Mouse (Mus musculus) hindbrain, embryonic 12.5 days (tissue): ENCODE results near the gene Polr3h. TPM values are rescaled to one million over a fixed set of nuclear protein-coding genes. Genes with fewer than 3 reads are reported as not detected.

Experiments
- ATAC-seq: fragments of 200-750 bp; cut with Nextera tagmentation; 2 replicates; pipeline ENCODE4 v1.8.0; 2017; ENCODE audit warnings: moderate TSS enrichment; ENCODE audit not compliant: low FRiP score
- H3K27ac ChIP-seq: fragments of 300-500 bp; sonication (generic); 2 replicates; pipeline ENCODE4 v1.5.1; 2016; ENCODE audit warnings: mild to moderate bottlenecking
- H3K27me3 ChIP-seq: fragments of 300-500 bp; sonication (generic); 2 replicates; pipeline ENCODE4 v1.6.1; 2016; ENCODE audit warnings: mild to moderate bottlenecking
- H3K36me3 ChIP-seq: fragments of 300-500 bp; sonication (generic); 2 replicates; pipeline ENCODE4 v1.6.1; 2016; ENCODE audit warnings: mild to moderate bottlenecking
- H3K4me1 ChIP-seq: fragments of 300-500 bp; sonication (generic); 2 replicates; pipeline ENCODE4 v1.6.1; 2016
- H3K4me2 ChIP-seq: fragments of 300-500 bp; sonication (generic); replicated peaks from 2 replicates; pipeline ENCODE4 v1.6.1; 2016; ENCODE audit warnings: mild to moderate bottlenecking
- H3K4me3 ChIP-seq: fragments of 300-500 bp; sonication (generic); 2 replicates; pipeline ENCODE4 v1.5.1; 2016; ENCODE audit warnings: mild to moderate bottlenecking
- H3K9ac ChIP-seq: fragments of 300-500 bp; sonication (generic); 2 replicates; pipeline ENCODE4 v1.6.1; 2016; ENCODE audit warnings: mild to moderate bottlenecking, moderate library complexity
- H3K9me3 ChIP-seq: fragments of 300-500 bp; sonication (generic); replicated peaks from 2 replicates; pipeline ENCODE4 v1.6.1; 2016; ENCODE audit warnings: mild to moderate bottlenecking
- WGBS: fragments of 180-500 bp; shearing (Covaris S2); methylation state at CpG from one replicate; pipeline ENCODE4 v1.1.7; 2016; 5-methylcytosine and 5-hydroxymethylcytosine counted together
- polyA plus RNA-seq: library from polyadenylated mRNA; unstranded; fragments of >200 nt; fragmentation: Nextera tagmentation; extraction: Ambion mirVana; gene quantifications from 2 replicates; pipeline ENCODE4 v1.2.1, GENCODE M21; 2016

The Polr3h gene
- polyA plus RNA-seq, 1 experiment from 2014 or later = 58.0 TPM

DNA sequence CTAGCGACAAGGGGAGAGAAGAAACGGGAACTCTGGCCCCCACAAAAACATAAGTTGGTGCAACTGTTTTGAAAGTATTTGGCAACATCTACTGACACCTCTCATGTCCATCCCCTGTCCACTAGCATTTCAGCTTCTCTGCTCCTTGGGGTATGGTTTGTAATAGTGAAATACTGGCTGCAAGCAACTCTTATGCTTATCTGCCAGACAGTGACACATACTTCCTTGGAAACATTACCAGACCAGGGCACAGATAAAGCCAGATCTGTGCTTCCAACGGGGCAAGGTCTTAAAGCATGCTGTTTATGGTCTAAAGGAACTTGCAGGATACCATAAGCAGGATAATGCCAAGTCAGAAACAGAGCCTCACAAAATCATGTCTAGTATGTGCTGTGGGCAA lies 32.9 kb upstream of the Polr3h start:
- Histone ChIP-seq H3K27me3 (no peaks in the 10 kb centered on the region), H3K9me3 (no peaks in the 10 kb centered on the region), H3K36me3 (peaks cover 12% of the 10 kb centered on the region), H3K4me3 (no peak overlapping the region), H3K4me1 (no peaks in the 10 kb centered on the region), H3K4me2 (no peak overlapping the region), H3K9ac (peak overlapping the region; percentile 19; the same call in 1 of the 2 replicates), H3K27ac (no peak overlapping the region)
- no peak for ATAC-seq
- 88% methylated on average over 3 of the region's 3 CpGs for WGBS

DNA sequence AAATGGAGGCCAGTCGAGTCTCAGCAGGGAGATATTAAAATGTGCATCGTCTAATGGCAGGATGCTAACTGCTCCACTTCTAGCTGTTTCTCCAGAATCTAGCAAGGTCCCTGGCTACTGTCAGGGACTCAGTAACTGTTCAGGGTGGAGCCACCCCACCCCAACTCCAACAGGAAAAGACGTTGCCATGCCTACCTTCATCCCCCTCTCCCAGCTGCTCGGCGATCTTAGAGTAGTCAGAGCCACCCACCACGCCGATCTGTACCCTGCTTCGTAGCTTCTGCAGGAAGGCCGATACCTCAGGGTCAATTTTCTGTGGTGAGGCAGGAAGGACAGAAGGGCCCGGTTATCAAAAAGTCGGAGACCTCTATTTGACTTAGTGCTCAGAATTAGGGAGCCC lies 31.6 kb upstream of the Polr3h start:
- H3K9ac ChIP-seq = no peak overlapping the region
- no peaks in the 10 kb centered on the region for H3K9me3 ChIP-seq
- peaks cover 12% of the 10 kb centered on the region for H3K36me3 ChIP-seq
- H3K27ac ChIP-seq = no peak overlapping the region
- no peak for ATAC-seq
- no peaks in the 10 kb centered on the region for H3K27me3 ChIP-seq
- H3K4me3 ChIP-seq = no peak overlapping the region
- no peaks in the 10 kb centered on the region for H3K4me1 ChIP-seq
- no peak overlapping the region for H3K4me2 ChIP-seq
- 82% methylated on average over 11 of the region's 11 CpGs for WGBS

DNA sequence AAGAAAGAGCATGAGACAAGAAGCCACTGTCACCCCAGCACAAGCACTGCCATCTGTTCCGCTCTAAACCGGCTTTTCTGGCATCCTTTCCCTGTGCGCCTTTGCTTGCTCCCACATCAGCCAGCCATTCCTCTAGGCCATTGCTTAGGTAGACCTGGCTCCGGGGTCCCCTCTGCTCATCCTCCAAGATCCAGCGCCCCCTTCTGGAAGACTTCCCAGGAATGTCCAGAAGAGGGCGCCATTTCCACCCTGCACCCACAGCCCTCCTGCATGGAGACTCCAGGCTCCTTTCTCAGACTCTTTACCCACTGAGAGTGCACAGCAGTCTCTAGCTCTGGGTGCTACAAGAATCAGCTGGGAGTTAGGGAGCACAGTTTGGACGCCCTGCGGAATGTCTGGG lies 30.4 kb upstream of the Polr3h start:
- Histone ChIP-seq H3K27ac (no peak overlapping the region), H3K36me3 (peaks cover 20% of the 10 kb centered on the region), H3K4me2 (no peak overlapping the region), H3K4me3 (no peak overlapping the region), H3K4me1 (no peaks in the 10 kb centered on the region), H3K9ac (no peak overlapping the region), H3K9me3 (no peaks in the 10 kb centered on the region), H3K27me3 (no peaks in the 10 kb centered on the region)
- ATAC-seq = no peak
- 58% methylated on average over 8 of the region's 8 CpGs for WGBS

DNA sequence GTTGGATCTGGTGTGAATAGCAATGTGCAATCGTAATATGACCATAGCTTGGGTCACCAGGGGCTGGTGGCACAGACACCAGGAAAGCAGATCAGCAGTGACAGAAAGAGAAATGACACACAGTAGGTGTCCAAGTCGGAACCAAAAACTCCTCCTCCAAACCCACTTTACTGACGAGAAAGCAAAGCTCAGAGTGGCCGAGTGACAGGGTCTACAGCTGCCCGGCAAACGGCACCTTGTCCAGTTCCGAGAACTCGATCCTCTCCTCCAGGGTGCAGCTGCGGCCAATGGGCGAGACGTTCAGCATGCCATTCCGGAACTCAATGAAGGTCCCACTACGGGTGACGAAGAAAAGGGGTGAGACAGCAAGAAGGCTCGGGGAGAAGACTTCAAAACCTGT lies 29.4 kb upstream of the Polr3h start:
- H3K9me3 ChIP-seq = no peaks in the 10 kb centered on the region
- no peak overlapping the region for H3K9ac ChIP-seq
- ATAC-seq = no peak
- H3K36me3 ChIP-seq = peaks cover 29% of the 10 kb centered on the region
- H3K4me1 ChIP-seq = no peaks in the 10 kb centered on the region
- H3K4me2 ChIP-seq = no peak overlapping the region
- no peak overlapping the region for H3K4me3 ChIP-seq
- no peaks in the 10 kb centered on the region for H3K27me3 ChIP-seq
- 92% methylated on average over 15 of the region's 15 CpGs for WGBS
- no peak overlapping the region for H3K27ac ChIP-seq

DNA sequence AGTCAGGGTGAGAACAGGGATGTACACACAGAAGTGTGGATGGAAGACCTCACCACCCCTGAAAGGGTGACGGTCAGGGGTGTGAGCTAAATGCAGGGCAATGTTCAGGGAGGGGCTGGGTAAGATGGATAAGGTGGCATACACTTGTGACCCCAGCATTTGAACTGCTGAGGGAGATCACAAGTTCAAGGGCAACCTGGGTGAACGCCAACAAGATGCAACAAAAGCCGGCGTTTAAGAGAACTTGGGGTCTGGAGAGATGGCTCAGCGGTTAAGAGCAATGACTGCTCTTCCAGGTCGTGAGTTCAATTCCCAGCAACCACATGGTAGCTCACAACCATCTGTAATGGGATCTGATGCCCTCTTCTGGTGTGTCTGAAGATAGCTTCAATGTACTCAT lies 28.7 kb upstream of the Polr3h start:
- no peak overlapping the region for H3K27ac ChIP-seq
- H3K4me2 ChIP-seq = no peak overlapping the region
- no peak for ATAC-seq
- no peak overlapping the region for H3K4me3 ChIP-seq
- H3K9me3 ChIP-seq = no peaks in the 10 kb centered on the region
- H3K9ac ChIP-seq = no peak overlapping the region
- 98% methylated on average over 6 of the region's 6 CpGs for WGBS
- no peaks in the 10 kb centered on the region for H3K4me1 ChIP-seq
- H3K36me3 ChIP-seq = peaks cover 29% of the 10 kb centered on the region
- H3K27me3 ChIP-seq = no peaks in the 10 kb centered on the region

DNA sequence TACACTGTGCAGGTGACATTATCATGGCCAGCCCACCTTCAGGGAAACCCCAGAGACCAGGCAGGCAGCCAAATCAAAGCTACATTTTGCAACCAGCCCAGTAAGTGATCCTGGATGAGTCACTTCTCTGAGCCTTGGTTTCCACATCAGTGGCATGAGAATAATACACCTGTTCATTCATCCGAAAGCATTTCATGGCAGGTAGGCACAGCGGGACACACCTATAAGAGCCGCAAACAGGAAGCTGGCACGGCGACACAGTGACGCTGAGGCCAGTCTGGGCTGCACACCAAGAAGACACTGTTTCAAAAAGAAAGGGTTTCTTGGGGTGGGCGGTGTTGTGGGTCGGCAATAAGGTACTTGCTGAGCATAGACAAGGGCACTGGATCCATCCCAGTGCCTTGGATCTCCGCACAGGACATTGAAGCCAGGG lies 28.1 kb upstream of the Polr3h start:
- 94% methylated on average over 9 of the region's 9 CpGs for WGBS
- Histone ChIP-seq H3K9ac (no peak overlapping the region), H3K4me1 (no peaks in the 10 kb centered on the region), H3K27ac (no peak overlapping the region), H3K36me3 (peaks cover 29% of the 10 kb centered on the region), H3K27me3 (no peaks in the 10 kb centered on the region), H3K4me3 (no peak overlapping the region), H3K9me3 (no peaks in the 10 kb centered on the region), H3K4me2 (no peak overlapping the region)
- ATAC-seq = no peak

DNA sequence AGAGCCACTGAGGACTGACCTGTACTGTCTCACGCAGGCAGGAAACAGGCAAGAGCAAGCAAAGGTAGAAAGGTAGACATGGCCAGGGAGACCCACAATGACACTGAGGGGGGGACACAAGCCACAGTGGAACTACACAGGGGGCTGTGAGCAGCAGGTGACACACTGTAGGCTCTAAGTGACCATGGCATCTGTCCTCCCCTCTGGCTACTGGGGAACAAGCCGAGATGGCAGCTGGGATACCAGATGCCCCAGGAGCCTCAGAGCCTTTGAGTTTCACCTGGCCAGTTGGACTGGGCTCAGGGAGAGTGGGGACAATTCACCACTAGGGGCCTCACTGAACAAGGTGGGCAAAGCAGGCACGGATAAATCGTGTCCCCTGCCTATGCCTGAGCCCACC lies 26.3 kb upstream of the Polr3h start:
- no peaks in the 10 kb centered on the region for H3K4me1 ChIP-seq
- H3K27me3 ChIP-seq = no peaks in the 10 kb centered on the region
- H3K9me3 ChIP-seq = no peaks in the 10 kb centered on the region
- no peak for ATAC-seq
- no peak overlapping the region for H3K27ac ChIP-seq
- no peak overlapping the region for H3K4me3 ChIP-seq
- H3K9ac ChIP-seq = no peak overlapping the region
- 82% methylated on average over 4 of the region's 4 CpGs for WGBS
- H3K4me2 ChIP-seq = no peak overlapping the region
- H3K36me3 ChIP-seq = peaks cover 36% of the 10 kb centered on the region

DNA sequence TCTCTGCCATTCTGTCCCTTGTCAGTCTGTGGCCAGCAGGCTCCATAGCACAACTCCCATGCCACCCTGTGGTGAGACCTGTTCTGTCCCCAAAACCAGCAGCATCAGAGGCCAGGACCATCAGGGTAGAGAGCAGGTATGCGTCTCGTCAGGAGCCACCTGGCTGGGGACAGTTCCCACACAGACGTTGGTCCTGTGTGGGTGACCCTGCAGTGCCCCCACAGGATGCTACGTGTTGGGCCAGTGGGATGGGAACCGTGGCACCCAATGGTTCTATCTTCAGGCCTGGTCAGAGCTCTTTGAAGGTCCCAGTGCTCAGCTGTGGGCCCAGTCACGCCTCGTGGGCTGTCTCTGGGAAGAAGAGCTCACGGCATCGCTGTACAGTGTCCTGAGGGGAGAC lies 25.1 kb upstream of the Polr3h start:
- Histone ChIP-seq H3K9me3 (no peaks in the 10 kb centered on the region), H3K36me3 (peaks cover 45% of the 10 kb centered on the region), H3K9ac (no peak overlapping the region), H3K4me2 (no peak overlapping the region), H3K4me1 (no peaks in the 10 kb centered on the region), H3K4me3 (no peak overlapping the region), H3K27me3 (no peaks in the 10 kb centered on the region), H3K27ac (no peak overlapping the region)
- ATAC-seq = no peak
- WGBS = 89% methylated on average over 9 of the region's 9 CpGs

DNA sequence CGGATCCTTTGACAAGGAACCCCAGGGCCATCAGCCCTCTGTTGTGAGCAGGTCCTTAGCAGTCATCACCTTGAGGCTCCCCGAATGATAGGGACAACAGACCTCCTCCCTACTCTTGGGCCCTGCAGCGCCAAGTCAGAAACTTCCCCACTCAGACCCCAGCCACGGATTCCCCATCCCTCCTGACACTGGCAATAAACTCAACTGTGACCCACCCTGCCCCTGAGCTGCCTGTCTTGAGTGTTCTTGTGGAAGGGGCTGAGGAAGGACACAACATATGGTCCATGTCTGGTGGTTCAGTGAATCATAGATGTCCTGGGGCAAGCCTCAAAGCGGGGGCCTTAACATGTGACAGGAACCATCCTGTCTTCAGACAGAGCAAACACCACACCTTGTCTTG lies 24.7 kb upstream of the Polr3h start:
- WGBS = 87% methylated on average over 5 of the region's 5 CpGs
- Histone ChIP-seq H3K27ac (no peak overlapping the region), H3K4me2 (no peak overlapping the region), H3K4me3 (no peak overlapping the region), H3K9ac (no peak overlapping the region), H3K4me1 (no peaks in the 10 kb centered on the region), H3K9me3 (no peaks in the 10 kb centered on the region), H3K27me3 (no peaks in the 10 kb centered on the region), H3K36me3 (peaks cover 45% of the 10 kb centered on the region)
- ATAC-seq = no peak

DNA sequence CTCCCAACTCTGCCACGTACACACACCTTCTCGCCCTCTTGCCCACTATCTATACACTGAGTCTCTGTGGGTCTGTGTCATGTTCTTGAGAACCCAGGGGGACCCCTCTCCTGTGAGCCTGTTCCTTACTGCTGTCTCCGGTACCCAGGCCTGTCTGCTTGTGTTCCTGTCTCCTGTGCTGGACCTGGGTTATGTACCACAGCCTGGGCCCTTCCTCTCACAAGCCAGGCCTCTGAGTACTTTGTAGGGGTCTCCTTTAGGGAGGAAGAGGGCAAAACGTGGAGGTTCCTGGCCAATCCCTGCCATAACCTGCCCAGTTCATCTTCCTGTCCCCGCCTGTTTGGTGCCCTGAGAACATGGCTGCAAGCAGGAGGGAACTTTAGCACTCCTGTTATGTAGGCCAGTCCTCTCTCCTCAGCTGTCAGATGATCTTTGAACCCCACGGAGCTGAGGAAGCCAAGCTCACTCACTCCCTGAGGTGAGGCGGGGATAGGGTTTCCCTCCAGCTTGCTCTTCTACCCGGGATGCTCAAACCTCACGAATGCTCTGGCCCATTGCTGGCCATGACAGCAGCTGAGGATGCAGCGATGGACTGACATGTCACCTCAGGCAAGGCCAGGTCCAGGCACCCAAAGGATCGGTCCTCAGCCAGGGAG lies 23.6 kb upstream of the Polr3h start:
- Histone ChIP-seq H3K36me3 (peaks cover 38% of the 10 kb centered on the region), H3K4me1 (no peaks in the 10 kb centered on the region), H3K4me3 (no peak overlapping the region), H3K27me3 (no peaks in the 10 kb centered on the region), H3K4me2 (no peak overlapping the region), H3K9me3 (no peaks in the 10 kb centered on the region), H3K9ac (no peak overlapping the region), H3K27ac (0 out of 2 replicates have a peak overlapping the region, but pooled peaks have one; percentile 7)
- no peak for ATAC-seq
- 65% methylated on average over 11 of the region's 11 CpGs for WGBS

DNA sequence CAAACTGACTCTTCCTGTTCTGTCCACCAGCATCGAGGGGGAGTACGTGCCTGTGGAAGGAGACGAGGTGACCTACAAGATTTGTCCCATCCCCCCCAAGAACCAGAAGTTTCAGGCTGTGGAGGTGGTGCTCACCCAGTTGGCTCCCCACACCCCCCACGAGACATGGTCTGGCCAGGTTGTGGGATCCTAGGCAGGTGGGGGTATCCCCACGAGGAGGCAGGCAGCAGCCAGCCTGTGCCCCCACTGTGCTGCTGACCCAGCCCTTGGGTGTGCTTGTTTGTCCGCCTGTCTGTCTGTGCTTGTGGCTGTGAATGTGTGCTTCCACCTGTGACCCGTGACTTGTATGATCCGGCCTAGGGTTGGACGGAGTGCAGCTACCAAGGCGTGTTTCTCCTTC lies 23.0 kb upstream of the Polr3h start:
- Histone ChIP-seq H3K9ac (no peak overlapping the region), H3K27ac (0 out of 2 replicates have a peak overlapping the region, but pooled peaks have one; percentile 7), H3K36me3 (peaks cover 33% of the 10 kb centered on the region), H3K4me3 (no peak overlapping the region), H3K4me2 (no peak overlapping the region), H3K4me1 (no peaks in the 10 kb centered on the region), H3K9me3 (no peaks in the 10 kb centered on the region), H3K27me3 (no peaks in the 10 kb centered on the region)
- 88% methylated on average over 10 of the region's 10 CpGs for WGBS
- ATAC-seq = no peak

DNA sequence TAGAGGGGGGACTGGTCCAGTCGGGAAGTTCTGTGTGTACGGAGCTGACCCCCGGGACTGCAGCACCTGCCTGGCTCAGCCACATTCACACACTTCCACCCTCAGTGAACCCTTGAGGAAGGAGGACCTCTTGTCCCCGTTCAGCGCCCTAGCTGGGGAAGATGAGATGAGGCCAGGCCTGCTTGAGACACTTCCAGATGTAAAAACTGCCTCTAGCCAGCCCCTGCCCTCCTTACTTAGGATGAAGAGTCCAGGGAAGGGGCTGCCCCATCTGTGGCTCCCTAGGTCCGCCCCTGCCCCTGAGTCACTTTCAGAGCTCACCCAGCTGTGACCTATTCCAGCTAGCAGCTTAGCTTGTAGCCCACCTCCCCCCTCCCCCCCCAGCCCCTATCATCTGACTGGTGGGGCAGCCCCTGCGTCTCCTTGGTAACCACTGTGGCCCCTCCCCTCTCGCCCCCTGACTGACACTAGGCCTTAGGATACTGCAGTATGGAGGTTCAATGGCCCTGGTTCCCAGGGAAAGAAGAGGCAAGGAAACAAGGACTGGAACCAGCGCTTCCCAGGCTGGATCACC lies 17.2 kb upstream of the Polr3h start:
- H3K27ac ChIP-seq = peak overlapping the region; percentile 65
- ATAC-seq = peak; percentile 85
- peaks cover 23% of the 10 kb centered on the region for H3K4me1 ChIP-seq
- H3K36me3 ChIP-seq = peaks cover 12% of the 10 kb centered on the region
- no peaks in the 10 kb centered on the region for H3K27me3 ChIP-seq
- peak overlapping the region; percentile 25; the same call in 1 of the 2 replicates for H3K4me2 ChIP-seq
- no peak overlapping the region for H3K4me3 ChIP-seq
- peak overlapping the region; percentile 32; the same call in 1 of the 2 replicates for H3K9ac ChIP-seq
- WGBS = 7% methylated on average over 9 of the region's 9 CpGs
- H3K9me3 ChIP-seq = no peaks in the 10 kb centered on the region

DNA sequence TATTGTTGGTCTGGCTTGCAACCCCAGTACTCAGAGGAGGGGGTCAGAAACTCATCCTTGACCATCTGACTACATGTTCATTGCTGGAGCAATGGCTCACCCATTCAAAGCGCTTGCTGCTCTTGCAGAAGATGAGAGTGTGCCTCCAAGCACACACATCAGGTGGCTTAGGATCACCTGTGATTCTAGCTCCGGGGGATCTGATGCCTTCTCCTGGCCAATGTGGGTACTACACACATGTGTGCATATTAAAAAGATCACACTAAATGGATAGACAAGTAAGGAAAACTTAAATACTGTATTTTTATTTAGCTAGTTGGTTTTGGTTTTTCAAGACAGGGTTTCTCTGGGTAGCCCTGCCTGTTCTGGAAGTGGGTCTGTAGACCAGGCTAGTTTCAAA lies 15.0 kb upstream of the Polr3h start:
- Histone ChIP-seq H3K27ac (no peak overlapping the region), H3K4me2 (no peak overlapping the region), H3K9me3 (no peaks in the 10 kb centered on the region), H3K9ac (no peak overlapping the region), H3K36me3 (no peaks in the 10 kb centered on the region), H3K27me3 (no peaks in the 10 kb centered on the region), H3K4me3 (no peak overlapping the region), H3K4me1 (peaks cover 45% of the 10 kb centered on the region)
- no peak for ATAC-seq
- 95% methylated on average over 2 of the region's 2 CpGs for WGBS
